Mouse (Mus musculus) myocyte (in vitro differentiated cells): ENCODE measurements around the gene Gm20538. TPM values are rescaled to one million over a fixed set of nuclear protein-coding genes. Genes with fewer than 3 reads are reported as not detected.

Source experiments
- H3K27me3 ChIP-seq: one replicate; pipeline ENCODE4 v1.6.1; 2011; ENCODE audit not compliant: control insufficient read depth, insufficient read depth, insufficient read length
- H3K36me3 ChIP-seq: one replicate; pipeline ENCODE4 v1.6.1; 2011; ENCODE audit not compliant: control insufficient read depth, insufficient read depth
- H3K4me2 ChIP-seq: one replicate; pipeline ENCODE4 v1.6.1; 2011; ENCODE audit warnings: low read depth, control low read depth
- H3K4me3 ChIP-seq: one replicate; pipeline ENCODE4 v1.5.1; 2011; ENCODE audit warnings: mild to moderate bottlenecking, control low read depth, moderate library complexity
- H3K79me2 ChIP-seq: one replicate; pipeline ENCODE4 v1.6.1; 2011; ENCODE audit not compliant: control insufficient read depth, insufficient read depth
- H3ac ChIP-seq: one replicate; pipeline ENCODE4 v1.6.1; 2011; ENCODE audit not compliant: control insufficient read depth, insufficient read length
- CEBPB ChIP-seq: IDR thresholded peaks from 2 replicates; pipeline ENCODE4 v1.6.1; 2011; ENCODE audit warnings: mild to moderate bottlenecking, moderate library complexity; ENCODE audit not compliant: poor library complexity, insufficient read depth, severe bottlenecking
- E2F4 ChIP-seq: IDR thresholded peaks from one replicate; pipeline ENCODE4 v1.6.1; 2011; ENCODE audit warnings: mild to moderate bottlenecking, control low read depth, moderate library complexity; ENCODE audit not compliant: insufficient read depth
- MAX ChIP-seq: IDR thresholded peaks from one replicate; pipeline ENCODE4 v1.6.1; 2011; ENCODE audit warnings: low read depth, mild to moderate bottlenecking, control low read depth
- MYOD1 ChIP-seq, 3 experiments: IDR thresholded peaks; one replicate each; pipeline ENCODE4 v1.6.1; 2011; ENCODE audit warnings: control low read depth in 2 of 3, low read depth in 2 of 3, mild to moderate bottlenecking in 2 of 3, moderate library complexity in 1 of 3; ENCODE audit not compliant: insufficient read length in 2 of 3, control insufficient read depth in 1 of 3
- MYOG ChIP-seq, 3 experiments: IDR thresholded peaks; one replicate each; pipeline ENCODE4 v1.6.1; 2011; ENCODE audit warnings: control low read depth in 2 of 3, low read depth in 2 of 3, mild to moderate bottlenecking in 2 of 3; ENCODE audit not compliant: insufficient read length in 2 of 3, control insufficient read depth in 1 of 3, insufficient read depth in 1 of 3
- POLR2A ChIP-seq: IDR thresholded peaks from one replicate; pipeline ENCODE4 v1.6.1; 2011; ENCODE audit warnings: low read depth, mild to moderate bottlenecking, control low read depth, moderate library complexity; ENCODE audit not compliant: insufficient read length
- POLR2AphosphoS2 ChIP-seq: IDR thresholded peaks from one replicate; pipeline ENCODE4 v1.6.1; 2011; ENCODE audit warnings: low read depth, control low read depth; ENCODE audit not compliant: insufficient read length
- REST ChIP-seq: IDR thresholded peaks from one replicate; pipeline ENCODE4 v1.6.1; 2011; ENCODE audit warnings: mild to moderate bottlenecking, control low read depth, moderate library complexity; ENCODE audit not compliant: insufficient read depth, insufficient read length
- SRF ChIP-seq: IDR thresholded peaks from one replicate; pipeline ENCODE4 v1.6.1; 2011; ENCODE audit warnings: low read depth; ENCODE audit not compliant: control insufficient read depth, insufficient read length
- TCF12 ChIP-seq: IDR thresholded peaks from one replicate; pipeline ENCODE4 v1.6.1; 2011; ENCODE audit warnings: mild to moderate bottlenecking, control low read depth; ENCODE audit not compliant: poor library complexity, insufficient read depth, severe bottlenecking
- TCF3 ChIP-seq: IDR thresholded peaks from one replicate; pipeline ENCODE4 v1.6.1; 2011; ENCODE audit warnings: low read depth, control low read depth; ENCODE audit not compliant: insufficient read length
- USF1 ChIP-seq: IDR thresholded peaks from one replicate; pipeline ENCODE4 v1.6.1; 2011; ENCODE audit warnings: low read depth, mild to moderate bottlenecking, control low read depth, moderate library complexity
- polyA plus RNA-seq: library from polyadenylated mRNA; unstranded; fragments of >200 nt; fragmentation: generic; extraction: Trizol; gene quantifications from one replicate; pipeline ENCODE4 v1.2.1, GENCODE M21; 2012; ENCODE audit warnings: missing spikeins

Gm20538 gene
- polyA plus RNA-seq, 1 experiment = not detected

GRCm38 (mm10) chr19:44537416-44537815 is 15.2 kb downstream of the Gm20538 start:
- Histone ChIP-seq H3K36me3 (no peaks in the 10 kb centered on the region), H3K4me2 (no peak overlapping the region), H3K4me3 (no peak overlapping the region), H3K79me2 (no peaks in the 10 kb centered on the region), H3K27me3 (peaks cover 44% of the 10 kb centered on the region), H3ac (no peak overlapping the region)
- TF ChIP-seq USF1 = no peak
- TF ChIP-seq REST = no peak
- TF ChIP-seq SRF = no peak
- TF ChIP-seq CEBPB = no peak
- TF ChIP-seq E2F4 = no peak
- no peak for TF ChIP-seq MYOD1 (IDR thresholded peaks at IDR 0.05; ENCODE audit: control insufficient read depth in 1 of 3, insufficient read length in 2 of 3, low read depth in 2 of 3)
- TF ChIP-seq TCF12 = no peak
- no peak for TF ChIP-seq TCF3
- TF ChIP-seq MAX = no peak
- no peak for TF ChIP-seq POLR2AphosphoS2
- TF ChIP-seq POLR2A = no peak
- no peak for TF ChIP-seq MYOG (IDR thresholded peaks at IDR 0.05; ENCODE audit: control insufficient read depth in 1 of 3, insufficient read depth in 1 of 3, insufficient read length in 2 of 3, low read depth in 2 of 3)

GRCm38 (mm10) chr19:44535376-44535775 is 17.3 kb downstream of the Gm20538 start:
- Histone ChIP-seq H3ac (no peak overlapping the region), H3K27me3 (peaks cover 58% of the 10 kb centered on the region), H3K36me3 (no peaks in the 10 kb centered on the region), H3K4me2 (no peak overlapping the region), H3K79me2 (no peaks in the 10 kb centered on the region), H3K4me3 (no peak overlapping the region)
- no peak for TF ChIP-seq POLR2A
- no peak for TF ChIP-seq E2F4
- no peak for TF ChIP-seq SRF
- TF ChIP-seq MYOD1 (IDR thresholded peaks at IDR 0.05; ENCODE audit: control insufficient read depth in 1 of 3, insufficient read length in 2 of 3, low read depth in 2 of 3) = no peak
- TF ChIP-seq USF1 = no peak
- no peak for TF ChIP-seq POLR2AphosphoS2
- no peak for TF ChIP-seq MYOG (IDR thresholded peaks at IDR 0.05; ENCODE audit: control insufficient read depth in 1 of 3, insufficient read depth in 1 of 3, insufficient read length in 2 of 3, low read depth in 2 of 3)
- TF ChIP-seq TCF12 = no peak
- no peak for TF ChIP-seq CEBPB
- no peak for TF ChIP-seq MAX
- no peak for TF ChIP-seq REST
- TF ChIP-seq TCF3 = no peak

- Histone ChIP-seq H3K4me3 (no peak overlapping the region), H3K27me3 (peaks cover 72% of the 10 kb centered on the region), H3K79me2 (no peaks in the 10 kb centered on the region), H3K4me2 (no peak overlapping the region), H3K36me3 (no peaks in the 10 kb centered on the region), H3ac (no peak overlapping the region)
- no peak for TF ChIP-seq MYOD1 (IDR thresholded peaks at IDR 0.05; ENCODE audit: control insufficient read depth in 1 of 3, insufficient read length in 2 of 3, low read depth in 2 of 3)
Observed at GRCm38 (mm10) chr19:44530018-44530417, 22.6 kb downstream of the Gm20538 start.

GRCm38 (mm10) chr19:44525551-44526205 is 27.0 kb downstream of the Gm20538 start:
- H3ac ChIP-seq = no peak overlapping the region
- H3K36me3 ChIP-seq = no peaks in the 10 kb centered on the region
- H3K79me2 ChIP-seq = no peaks in the 10 kb centered on the region
- no peak overlapping the region for H3K4me2 ChIP-seq
- TF ChIP-seq POLR2AphosphoS2 (no peak), MAX (no peak), SRF (no peak), POLR2A (no peak)
- no peak overlapping the region for H3K4me3 ChIP-seq
- peaks cover 66% of the 10 kb centered on the region for H3K27me3 ChIP-seq

GRCm38 (mm10) chr19:44519152-44519551 is 33.5 kb downstream of the Gm20538 start:
- no peaks in the 10 kb centered on the region for H3K36me3 ChIP-seq
- H3K27me3 ChIP-seq = peaks cover 65% of the 10 kb centered on the region
- no peak overlapping the region for H3K4me2 ChIP-seq
- no peak overlapping the region for H3ac ChIP-seq
- TF ChIP-seq USF1 (no peak), TCF12 (no peak), E2F4 (no peak), MAX (no peak), TCF3 (no peak), CEBPB (no peak), MYOD1 (IDR thresholded peaks at IDR 0.05; ENCODE audit: control insufficient read depth in 1 of 3, insufficient read length in 2 of 3, low read depth in 2 of 3) (no peak), POLR2A (no peak), SRF (no peak), REST (no peak), MYOG (IDR thresholded peaks at IDR 0.05; ENCODE audit: control insufficient read depth in 1 of 3, insufficient read depth in 1 of 3, insufficient read length in 2 of 3, low read depth in 2 of 3) (no peak), POLR2AphosphoS2 (no peak)
- H3K79me2 ChIP-seq = no peaks in the 10 kb centered on the region
- no peak overlapping the region for H3K4me3 ChIP-seq
